19 mouse cellular contexts compared by ENCODE assay signal in the genomic region with DNA sequence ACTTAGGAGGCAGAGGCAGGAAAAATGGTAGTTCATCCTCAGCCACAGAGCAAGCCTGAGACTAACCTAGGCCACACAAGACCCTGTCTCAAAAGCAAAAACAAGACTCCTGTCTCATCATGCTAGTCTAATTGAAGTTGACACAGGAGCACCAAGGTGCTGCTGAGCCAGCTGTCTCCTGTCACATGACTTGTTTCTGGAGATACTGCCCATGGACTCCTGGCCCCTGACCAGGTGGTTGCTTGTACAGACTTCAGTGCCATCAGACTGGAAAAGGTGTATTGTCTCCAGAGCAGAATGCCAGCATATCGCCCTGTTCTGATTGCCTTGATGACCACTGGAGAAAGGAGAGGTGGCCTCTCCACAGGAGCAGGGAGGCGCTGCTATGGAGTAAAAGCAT.
"Had no signal": no experiment of that assay in that cellular context is flagged by ENCODE, and none has a peak within 500 bp of the region (broad histone marks: within the 10 kb centered on the region; RNA-seq: fewer than 3 reads in every experiment).

No protein-coding gene starts in this region.

- H3K4me2 ChIP-seq: heart, embryonic 11.5 days; heart, embryonic 13.5 days; heart, embryonic 15.5 days; hindbrain, embryonic 14.5 days; kidney, embryonic 15.5 days; limb, embryonic 13.5 days; limb, embryonic 15.5 days; liver, embryonic 12.5 days had no signal

- ATAC-seq: liver, embryonic 12.5 days had no signal

- H3K9me3 ChIP-seq: heart, embryonic 13.5 days; heart, embryonic 15.5 days; kidney, embryonic 15.5 days; limb, embryonic 13.5 days; limb, embryonic 15.5 days; liver, embryonic 12.5 days had no signal

- DNase-seq: gastrocnemius, postnatal 14 days; gastrocnemius, postnatal 36 days; heart, adult 2 months; heart, postnatal 14 days; heart, postnatal 36 days; kidney, adult 11 months; kidney, adult 9 months; layer of hippocampus, adult 9-11 months; layer of hippocampus, postnatal 36 days had no signal

- H3K36me3 ChIP-seq: heart, embryonic 13.5 days; heart, embryonic 15.5 days; kidney, embryonic 15.5 days; limb, embryonic 13.5 days; limb, embryonic 15.5 days; liver, embryonic 12.5 days had no signal

- H3K4me3 ChIP-seq: heart, adult 2 months; heart, embryonic 13.5 days; heart, embryonic 15.5 days; kidney, embryonic 15.5 days; limb, embryonic 13.5 days; limb, embryonic 15.5 days; liver, embryonic 12.5 days had no signal

- H3K27me3 ChIP-seq: heart, embryonic 13.5 days; heart, embryonic 15.5 days; kidney, embryonic 15.5 days; limb, embryonic 13.5 days; limb, embryonic 15.5 days; liver, embryonic 12.5 days had no signal

- H3K9ac ChIP-seq: heart, embryonic 13.5 days; heart, embryonic 15.5 days; hindbrain, embryonic 14.5 days; kidney, embryonic 15.5 days; limb, embryonic 13.5 days; limb, embryonic 15.5 days; liver, embryonic 12.5 days; liver, embryonic 14.5 days had no signal

- H3K4me1 ChIP-seq: heart, embryonic 13.5 days; heart, embryonic 15.5 days; limb, embryonic 15.5 days; liver, embryonic 12.5 days had no signal

- H3K27ac ChIP-seq: heart, adult 2 months; heart, embryonic 13.5 days; heart, embryonic 15.5 days; hindbrain, embryonic 14.5 days; kidney, embryonic 15.5 days; kidney, postnatal 0 days; limb, embryonic 13.5 days; limb, embryonic 15.5 days; liver, embryonic 12.5 days; liver, embryonic 14.5 days had no signal
